Mouse (Mus musculus): ENCODE data around the gene Tspan14.

Tspan14 gene

DNA sequence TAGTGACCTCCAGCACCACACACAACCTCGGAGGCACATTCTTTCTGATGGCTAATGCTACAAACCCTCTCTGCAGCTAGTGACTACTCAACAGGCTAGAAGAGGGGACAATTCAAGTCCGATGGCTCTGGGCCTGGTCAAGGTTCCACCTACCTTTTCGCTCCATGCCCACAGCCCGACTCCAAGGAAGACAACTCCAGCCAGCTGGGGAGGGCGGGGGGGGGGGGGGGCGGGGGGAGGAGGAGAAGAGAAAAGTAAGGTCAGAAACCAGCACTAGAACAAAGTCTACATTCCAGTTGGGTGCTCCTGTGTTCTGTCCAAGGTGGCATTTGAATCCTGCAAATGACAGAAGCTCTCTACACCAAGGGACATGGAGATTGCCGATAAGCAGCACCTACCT lies 48.1 kb downstream of the Tspan14 start:
- no peak for DNase-seq (ENCODE audit: low read depth, low spot score)

DNA sequence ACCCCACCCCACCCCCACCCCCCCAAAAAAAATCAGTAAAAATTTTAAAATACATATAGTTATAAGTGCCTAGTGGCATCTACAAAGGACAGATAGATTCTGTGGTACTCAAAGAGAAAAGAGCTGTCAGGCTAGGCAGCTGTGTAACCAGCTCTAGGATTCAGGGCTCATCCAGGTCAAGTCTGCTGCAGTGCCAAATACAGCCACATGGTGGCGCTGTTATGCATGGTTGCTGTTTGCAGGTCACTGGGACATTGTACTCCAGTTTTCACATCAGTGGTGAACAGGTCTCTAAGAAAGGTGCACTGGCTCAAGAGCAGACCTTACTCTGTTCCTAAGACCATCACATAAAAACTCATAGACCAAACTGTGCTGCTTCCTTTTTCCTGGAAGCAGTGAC lies 49.0 kb downstream of the Tspan14 start:
- peak; percentile 82 for DNase-seq (ENCODE audit: low read depth, low spot score)

DNA sequence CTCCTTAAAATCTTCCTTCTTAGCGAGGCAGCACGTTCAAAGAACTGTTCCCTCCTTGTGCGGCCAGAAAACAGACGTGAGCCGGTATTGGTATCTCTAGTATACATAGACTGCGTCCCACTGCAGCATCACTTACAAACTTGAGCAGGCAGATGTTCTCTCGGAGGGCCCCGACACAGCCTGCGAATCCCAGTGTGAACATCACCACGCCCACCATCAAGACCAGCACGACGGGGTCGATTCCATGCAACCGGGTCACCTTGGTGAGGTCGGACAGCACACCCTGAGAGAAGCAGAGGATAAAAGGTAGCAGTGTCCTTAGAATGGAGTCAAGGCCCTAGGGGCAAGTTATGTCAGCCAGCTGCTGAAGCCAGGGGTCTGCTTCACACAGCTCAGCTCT lies 49.9 kb downstream of the Tspan14 start:
- DNase-seq (ENCODE audit: low read depth, low spot score): no peak

GRCm38 (mm10) chr14:40915838-40916237 lies 50.8 kb downstream of the Tspan14 start:
- no peak for DNase-seq (ENCODE audit: low read depth, low spot score)

DNA sequence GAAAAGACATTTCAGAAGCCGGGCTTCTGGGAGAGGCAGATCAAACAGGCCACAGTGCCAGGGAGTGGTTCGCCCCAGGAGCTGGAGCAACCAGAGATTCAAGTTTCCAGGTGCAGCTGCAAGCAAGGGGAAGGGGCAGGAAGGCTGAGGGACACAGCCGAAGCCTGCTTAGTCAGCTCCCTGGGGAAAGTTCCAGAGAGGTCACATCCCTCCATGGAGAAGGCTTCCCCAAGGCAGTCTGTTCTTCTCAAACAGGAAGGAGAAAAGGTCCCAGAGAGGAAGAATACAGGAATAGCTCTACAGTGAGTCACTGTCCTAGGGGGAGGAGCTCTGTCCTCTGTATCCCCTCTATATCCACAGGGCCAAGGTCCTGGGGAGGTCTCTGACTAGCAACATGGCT lies 51.9 kb downstream of the Tspan14 start:
- no peak for DNase-seq (ENCODE audit: low read depth, low spot score)

DNA sequence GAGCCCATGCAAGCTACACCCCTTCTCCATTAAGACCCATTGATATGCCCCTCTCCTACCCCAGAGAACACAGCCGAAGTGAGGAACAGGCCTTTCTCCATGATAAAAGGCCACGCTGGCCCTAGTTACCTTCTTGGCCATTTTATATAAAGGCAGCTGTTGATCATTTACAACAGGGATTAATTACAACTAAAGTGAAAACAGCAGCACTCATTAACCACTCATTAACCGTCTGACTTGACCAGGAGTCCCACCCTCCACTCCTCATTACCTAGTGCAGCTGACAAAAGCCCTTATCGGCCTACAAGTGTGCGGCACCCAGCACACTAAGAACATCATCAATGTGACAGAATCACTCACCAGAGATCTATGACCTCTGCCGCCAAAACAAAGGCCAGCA lies 52.9 kb downstream of the Tspan14 start:
- no peak for DNase-seq (ENCODE audit: low read depth, low spot score)

DNA sequence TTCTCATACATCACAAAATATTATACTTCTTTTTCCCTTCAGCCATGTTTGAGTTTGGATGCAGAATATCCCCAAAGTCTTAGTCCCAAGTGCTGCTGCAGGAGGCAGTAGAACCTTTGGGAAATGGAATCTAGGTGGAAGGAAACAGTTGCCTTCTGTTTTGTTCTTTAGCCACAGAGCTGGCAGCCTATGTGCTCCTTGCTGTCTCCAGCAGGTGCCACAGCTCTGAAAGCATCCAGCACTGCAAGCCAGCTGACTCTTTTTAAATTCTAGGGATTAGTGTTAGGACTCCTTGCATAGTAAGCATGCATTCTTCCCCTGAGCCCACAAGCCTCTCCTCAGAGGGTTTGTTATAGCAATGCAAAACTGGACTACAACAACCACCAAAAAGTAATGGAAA lies 55.1 kb downstream of the Tspan14 start:
- no peak for DNase-seq (ENCODE audit: low read depth, low spot score)

DNA sequence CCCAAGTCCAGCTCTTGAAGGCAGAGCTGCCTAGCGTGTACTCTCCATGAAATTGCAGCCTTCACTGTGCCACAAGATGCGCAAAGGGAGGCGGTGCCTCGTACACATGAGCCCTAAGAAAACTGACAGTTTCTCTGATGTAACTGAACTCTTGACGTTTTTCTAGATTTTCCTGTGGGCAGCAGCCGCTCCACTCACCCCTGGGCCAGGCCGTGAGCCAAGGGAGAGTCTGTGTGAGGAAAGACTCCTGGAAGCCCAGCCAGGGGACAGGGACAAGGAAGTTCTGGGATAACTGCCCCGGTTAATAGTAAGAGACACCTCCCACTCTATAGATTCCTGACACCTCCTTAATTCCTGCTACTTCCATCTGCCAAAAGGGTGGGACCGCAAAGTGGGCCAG lies 57.8 kb downstream of the Tspan14 start:
- DNase-seq (ENCODE audit: low read depth, low spot score): no peak

DNA sequence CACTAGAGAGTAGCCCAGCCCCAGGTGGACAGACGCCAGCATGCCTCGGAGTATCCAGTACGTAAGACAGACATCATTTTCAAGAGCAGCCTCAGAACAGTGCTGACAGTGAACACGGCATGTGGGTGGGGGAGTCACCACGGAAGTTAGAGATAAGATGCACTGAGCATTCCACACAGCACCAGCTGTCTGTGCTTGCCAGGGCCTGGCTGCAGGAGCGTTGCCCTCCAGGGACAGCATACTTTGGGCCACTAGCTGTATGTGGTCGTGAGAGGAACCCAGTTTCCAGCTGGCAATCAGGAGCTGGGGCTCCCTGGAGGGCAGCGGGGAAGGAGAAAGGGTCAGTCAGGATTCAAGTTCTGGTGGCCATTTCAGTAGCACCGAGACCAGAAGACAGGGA lies 59.8 kb downstream of the Tspan14 start:
- DNase-seq (ENCODE audit: low read depth, low spot score): no peak

DNA sequence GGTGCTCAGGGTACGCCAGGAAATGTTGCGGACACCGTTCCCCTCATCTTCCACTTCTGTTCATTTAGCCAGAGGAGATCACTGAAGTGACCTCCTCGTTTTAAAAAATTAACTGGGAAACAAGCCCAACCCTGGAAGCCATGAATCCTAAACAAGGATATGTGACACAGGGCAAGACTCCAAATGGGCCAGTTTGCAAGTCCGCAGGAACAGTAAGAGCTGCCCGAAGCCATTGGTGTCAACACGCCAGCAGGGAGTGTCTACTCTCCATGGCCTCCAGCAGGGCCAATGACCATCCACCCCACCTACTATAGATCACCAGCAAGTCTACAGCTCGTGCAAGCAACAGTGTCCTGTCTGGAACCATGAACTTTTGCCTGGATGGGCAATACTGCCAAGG lies 60.8 kb downstream of the Tspan14 start:
- no peak for DNase-seq (ENCODE audit: low read depth, low spot score)

DNA sequence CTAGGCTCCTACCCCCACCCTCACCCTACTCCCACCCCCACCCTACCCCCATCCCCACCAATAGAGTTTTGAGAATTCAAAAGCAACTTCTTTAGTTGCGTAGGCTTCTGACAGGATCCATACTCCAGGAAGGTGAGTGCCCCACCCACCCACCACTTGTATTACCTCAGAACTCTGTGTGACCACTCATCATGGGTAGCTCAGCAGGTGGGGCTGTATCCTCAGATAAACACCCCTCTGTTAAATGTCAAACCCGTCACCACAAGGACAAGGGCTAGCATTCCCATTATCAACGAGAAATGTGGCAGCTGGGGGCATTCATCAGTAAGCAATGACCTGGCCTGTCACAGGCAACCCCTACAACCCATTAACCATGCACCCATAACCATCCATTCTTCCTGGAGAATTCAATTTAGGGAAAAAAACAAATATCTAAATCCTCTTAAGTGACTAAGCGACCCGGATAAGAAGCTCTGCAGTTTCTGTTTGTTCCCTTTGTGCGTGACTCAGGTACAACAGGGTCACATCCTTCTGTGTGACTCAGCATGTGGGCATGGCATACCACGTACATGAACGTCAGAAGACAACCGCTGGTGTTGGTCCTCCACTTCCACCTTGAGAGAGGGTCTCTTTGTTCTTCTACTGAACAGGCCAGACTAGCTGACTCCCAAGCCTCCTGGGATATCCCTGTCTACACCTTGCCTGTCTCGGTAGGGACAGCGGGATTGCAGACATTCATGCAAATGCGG lies 64.1 kb downstream of the Tspan14 start:
- no peak for DNase-seq (ENCODE audit: low read depth, low spot score)

DNA sequence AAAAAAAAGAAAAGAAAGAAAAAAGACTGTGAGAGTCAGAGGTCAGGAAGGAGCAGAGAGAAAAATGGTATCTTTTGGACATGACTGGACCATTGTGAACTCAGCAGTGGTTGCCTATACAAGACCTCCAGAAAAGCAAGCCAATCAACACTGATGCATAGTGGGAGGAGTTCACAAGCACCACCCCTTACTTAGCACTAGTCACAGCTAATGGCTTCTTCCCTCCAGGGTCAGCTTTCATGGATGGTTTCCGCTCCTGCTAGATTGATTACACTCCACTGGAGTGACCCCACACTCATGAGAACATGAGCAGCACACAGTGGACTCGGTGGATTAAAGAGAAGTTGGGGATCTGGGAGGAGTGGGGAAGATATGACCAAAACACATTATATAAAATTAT lies 66.3 kb downstream of the Tspan14 start:
- no peak for DNase-seq (ENCODE audit: low read depth, low spot score)

- no peak for DNase-seq (ENCODE audit: low read depth, low spot score)
Observed at GRCm38 (mm10) chr14:40897916-40898315, 68.7 kb downstream of the Tspan14 start.

DNA sequence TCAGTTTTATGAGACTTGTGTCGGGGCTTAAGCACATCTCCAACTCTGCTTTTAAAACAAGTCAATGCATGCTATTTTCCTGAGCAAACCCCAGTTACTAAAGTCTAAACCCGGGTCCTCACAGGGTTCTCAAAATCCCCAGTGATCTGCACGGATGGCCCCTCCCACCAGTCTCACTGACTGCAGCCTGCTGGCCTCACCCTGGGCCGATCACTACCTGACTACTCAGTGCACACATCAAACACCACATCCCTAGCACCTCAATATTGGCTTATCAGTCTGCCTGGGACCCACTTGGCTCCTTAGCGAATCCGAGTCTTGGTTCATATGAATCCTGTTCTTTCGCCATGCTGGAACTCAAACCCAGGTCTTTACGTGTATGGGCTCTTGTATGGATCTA lies 70.9 kb downstream of the Tspan14 start:
- no peak for DNase-seq (ENCODE audit: low read depth, low spot score)

DNA sequence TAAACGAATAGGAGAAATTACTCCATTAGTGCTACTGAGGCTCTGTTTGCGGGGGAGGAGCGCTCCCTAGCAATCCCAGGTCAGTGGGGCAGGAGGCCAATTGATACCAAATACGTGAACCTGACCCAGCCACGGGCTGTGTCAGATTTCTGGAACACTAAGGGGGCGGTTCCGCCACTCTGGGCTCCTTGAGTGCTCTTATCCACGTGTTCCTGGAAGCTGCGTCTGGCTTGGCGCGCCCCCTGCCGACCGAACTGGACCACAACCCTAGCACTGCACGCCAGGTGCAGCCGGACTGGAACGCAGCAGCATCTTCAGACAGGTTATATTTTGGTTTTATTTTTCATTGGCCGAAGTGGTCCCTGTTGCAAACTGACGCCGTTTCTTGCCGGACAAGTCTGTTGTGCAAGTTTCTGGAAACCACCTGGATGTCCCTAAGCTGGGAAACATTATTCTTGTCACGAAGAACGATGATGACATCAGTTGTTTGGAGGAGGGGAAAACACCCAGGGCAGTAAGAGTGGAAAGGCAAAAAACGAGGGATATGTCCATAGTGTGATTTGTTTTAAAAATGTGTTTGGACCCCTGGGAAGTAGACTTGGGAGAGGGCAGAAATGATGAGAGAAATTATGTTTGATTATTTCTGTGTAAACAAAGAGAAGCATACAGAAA lies 71.9 kb downstream of the Tspan14 start:
- peak; percentile 74 for DNase-seq (ENCODE audit: low read depth, low spot score)

DNA sequence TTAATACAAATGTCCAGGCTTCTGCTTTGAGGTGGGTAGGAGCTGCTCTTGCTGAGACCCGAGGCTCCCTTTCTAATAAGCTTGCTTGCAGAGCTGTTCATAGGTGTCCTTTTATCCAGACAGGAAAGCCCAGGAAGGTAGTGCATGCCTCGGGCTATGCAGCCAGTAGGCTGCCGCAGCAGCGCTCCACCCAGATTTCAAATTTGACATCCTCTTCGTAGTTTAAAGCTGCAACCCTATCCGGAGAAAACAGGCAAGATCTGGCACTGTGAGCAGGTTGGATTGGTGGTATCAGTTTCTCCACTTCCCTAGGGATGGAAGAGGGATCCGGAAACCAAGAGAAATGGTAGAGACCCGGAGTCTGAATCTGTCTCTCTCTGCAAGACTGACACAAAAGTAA lies 72.7 kb downstream of the Tspan14 start:
- DNase-seq (ENCODE audit: low read depth, low spot score): no peak

DNA sequence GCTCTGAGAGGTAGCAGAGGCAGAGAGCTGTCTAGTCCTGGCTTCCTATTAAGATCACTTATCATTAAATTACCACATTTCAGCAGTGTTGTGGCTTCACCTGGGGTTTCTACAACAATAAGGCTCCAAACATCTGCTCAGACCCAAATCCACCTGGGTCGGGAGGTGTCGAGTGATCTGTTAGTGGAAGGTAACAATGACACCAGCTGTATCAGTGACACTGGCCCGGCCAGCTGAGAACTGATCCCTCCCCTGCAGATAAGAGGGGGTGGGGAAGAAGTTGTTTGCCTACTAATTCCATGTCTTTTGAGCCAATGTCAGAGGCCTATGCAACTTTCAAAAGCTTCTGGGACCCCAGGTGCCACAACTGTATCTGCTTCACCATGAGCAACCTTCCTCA lies 73.4 kb downstream of the Tspan14 start, which contains the start of gene Sh2d4b:
Gene Sh2d4b (minus strand): TSS at position 71 of the 400 bp plus-strand sequence.
- no peak for DNase-seq (ENCODE audit: low read depth, low spot score)

DNA sequence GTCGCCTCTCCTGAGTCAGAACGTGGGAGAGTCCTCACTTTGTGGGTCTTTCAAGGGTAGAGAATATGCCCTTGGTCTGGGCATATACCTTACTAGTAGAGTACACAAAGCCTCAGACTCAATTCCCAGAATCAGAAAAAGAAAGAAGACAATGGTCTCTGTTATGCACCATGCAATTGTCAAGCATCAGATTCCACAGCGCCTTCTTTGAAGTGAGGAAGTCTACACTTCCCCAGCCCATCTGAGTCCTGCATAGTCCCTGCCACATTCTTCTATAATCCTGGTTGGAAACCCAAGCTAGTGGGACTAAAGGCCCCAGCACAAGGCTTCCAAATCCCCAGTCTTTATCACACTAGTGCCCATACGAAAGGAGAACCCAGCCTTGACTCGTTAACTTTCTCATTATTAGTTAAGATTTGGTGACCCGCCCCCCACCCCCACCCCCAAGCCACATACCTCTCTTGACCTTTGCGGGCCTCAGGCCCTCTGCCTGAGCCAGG lies 74.2 kb downstream of the Tspan14 start:
- no peak for DNase-seq (ENCODE audit: low read depth, low spot score)

DNA sequence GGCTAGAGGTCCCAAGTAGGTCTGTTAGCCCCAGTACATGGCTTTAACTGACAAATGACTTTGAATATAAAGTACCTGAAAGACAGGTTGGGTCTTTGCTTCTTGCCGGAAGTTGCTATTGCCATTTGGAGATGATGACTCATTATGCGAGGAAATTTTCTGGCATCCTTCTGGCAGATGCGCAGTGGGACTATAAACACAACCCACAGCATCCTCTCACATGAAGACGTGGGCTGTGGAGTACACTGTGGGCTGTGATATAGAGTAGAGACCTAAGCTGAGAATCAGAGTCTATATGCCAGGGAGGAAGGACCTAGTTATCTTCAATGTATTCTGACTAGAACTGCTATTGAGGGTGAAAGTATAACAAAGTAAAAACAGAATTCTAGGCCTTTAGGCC lies 75.1 kb downstream of the Tspan14 start:
- peak; percentile 47 for DNase-seq (ENCODE audit: low read depth, low spot score)

DNA sequence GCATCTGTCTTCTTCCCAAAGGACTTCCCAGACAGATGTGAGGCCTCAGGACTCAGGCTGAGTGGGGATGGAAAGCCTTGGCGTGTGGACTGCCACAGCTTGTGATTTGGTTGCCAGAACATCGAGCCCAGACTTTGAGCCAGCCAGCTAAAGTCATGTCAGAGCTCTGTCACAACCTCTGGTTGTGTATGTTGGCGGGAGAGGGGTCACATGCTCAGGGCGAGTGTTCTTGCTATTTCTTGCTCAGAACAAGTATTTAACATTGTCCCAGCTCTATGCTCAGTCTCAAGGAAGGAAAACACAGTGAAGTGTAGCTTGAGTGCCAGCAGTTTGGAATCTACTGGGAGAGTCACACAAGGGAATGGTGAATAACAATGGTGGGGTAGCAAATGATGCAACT lies 76.9 kb downstream of the Tspan14 start:
- no peak for DNase-seq (ENCODE audit: low read depth, low spot score)

DNA sequence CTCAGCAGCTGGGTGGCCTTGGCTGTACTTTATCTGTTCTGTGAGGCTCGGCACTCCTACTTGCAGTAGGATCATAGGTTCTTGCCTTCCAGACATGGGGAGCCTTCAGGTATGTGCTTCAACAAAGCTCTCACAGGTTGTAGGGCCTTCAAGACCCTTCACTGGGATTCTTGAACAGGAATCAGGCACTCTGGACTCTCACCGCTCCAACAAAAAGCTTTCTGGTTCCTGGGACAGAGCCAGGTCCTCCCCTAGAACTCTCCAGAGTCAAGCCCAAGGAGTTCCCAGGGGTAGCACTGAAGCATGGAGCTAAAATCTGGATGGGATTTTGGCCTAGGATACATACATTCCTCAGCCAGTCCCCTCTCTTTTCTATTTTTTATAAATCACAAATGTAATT lies 77.4 kb downstream of the Tspan14 start:
- DNase-seq (ENCODE audit: low read depth, low spot score): no peak

- DNase-seq (ENCODE audit: low read depth, low spot score): no peak
Observed at GRCm38 (mm10) chr14:40886428-40887202, 80.0 kb downstream of the Tspan14 start.

Data from CD4-positive helper T cell, adult 2 months (primary cell).